Mouse (Mus musculus) midbrain, embryonic 15.5 days (tissue): Measurements from ENCODE around the gene Rnf215. TPM values are rescaled to one million over a fixed set of nuclear protein-coding genes. Genes with fewer than 3 reads are reported as not detected.
"Not testable (repeated sequence)": the region's sequence is repeated elsewhere in the genome, so short reads cannot be mapped to it uniquely, and the experiment has no call there.

Experiments
- ATAC-seq: fragments of 200-750 bp; cut with Nextera tagmentation; replicated peaks from 2 replicates; pipeline ENCODE4 v1.8.0; 2017; ENCODE audit warnings: moderate TSS enrichment
- H3K27ac ChIP-seq: fragments of 300-500 bp; sonication (generic); 2 replicates; pipeline ENCODE4 v1.5.1; 2015; ENCODE audit warnings: mild to moderate bottlenecking, inconsistent platforms
- H3K27me3 ChIP-seq: fragments of 300-500 bp; sonication (generic); replicated peaks from 2 replicates; pipeline ENCODE4 v1.6.1; 2015; ENCODE audit warnings: inconsistent platforms
- H3K36me3 ChIP-seq: fragments of 300-500 bp; sonication (generic); replicated peaks from 2 replicates; pipeline ENCODE4 v1.6.1; 2015; ENCODE audit warnings: inconsistent platforms
- H3K4me1 ChIP-seq: fragments of 300-500 bp; sonication (generic); 2 replicates; pipeline ENCODE4 v1.6.1; 2015; ENCODE audit warnings: inconsistent platforms
- H3K4me2 ChIP-seq: fragments of 300-500 bp; sonication (generic); 2 replicates; pipeline ENCODE4 v1.6.1; 2015; ENCODE audit warnings: inconsistent platforms, mild to moderate bottlenecking, moderate library complexity
- H3K4me3 ChIP-seq: fragments of 300-500 bp; sonication (generic); 2 replicates; pipeline ENCODE4 v1.5.1; 2015; ENCODE audit warnings: mild to moderate bottlenecking, inconsistent platforms
- H3K9ac ChIP-seq: fragments of 300-500 bp; sonication (generic); 2 replicates; pipeline ENCODE4 v1.6.1; 2015; ENCODE audit warnings: mild to moderate bottlenecking, inconsistent platforms
- H3K9me3 ChIP-seq: fragments of 300-500 bp; sonication (generic); 2 replicates; pipeline ENCODE4 v1.6.1; 2016; ENCODE audit warnings: inconsistent platforms
- WGBS: fragments of 180-500 bp; shearing (Covaris S2); methylation state at CpG from one replicate; pipeline ENCODE4 v1.1.7; 2015; ENCODE audit warnings: mixed read lengths; 5-methylcytosine and 5-hydroxymethylcytosine counted together
- polyA plus RNA-seq: library from polyadenylated mRNA; unstranded; fragments of >200 nt; fragmentation: Nextera tagmentation; extraction: Ambion mirVana; gene quantifications from 2 replicates; pipeline ENCODE4 v1.2.1, GENCODE M21; 2015

Rnf215 gene
- polyA plus RNA-seq, 1 experiment from 2014 or later: 55.4 TPM

GRCm38 (mm10) chr11:4098816-4099215 is 36.2 kb upstream of the Rnf215 start:
- no peak for ATAC-seq
- Histone ChIP-seq H3K27ac (no peak overlapping the region), H3K9ac (no peak overlapping the region), H3K27me3 (no peaks in the 10 kb centered on the region), H3K4me2 (no peak overlapping the region), H3K36me3 (peaks cover 4% of the 10 kb centered on the region; the same call in 1 of the 2 replicates), H3K4me1 (peaks cover 32% of the 10 kb centered on the region), H3K4me3 (no peak overlapping the region), H3K9me3 (no peaks in the 10 kb centered on the region)
- WGBS: 69% methylated on average over 7 of the region's 7 CpGs

- no peaks in the 10 kb centered on the region for H3K9me3 ChIP-seq
- no peaks in the 10 kb centered on the region for H3K27me3 ChIP-seq
- H3K4me1 ChIP-seq: peaks cover 29% of the 10 kb centered on the region
- peaks cover 4% of the 10 kb centered on the region; the same call in 1 of the 2 replicates for H3K36me3 ChIP-seq
- no peak overlapping the region for H3K4me2 ChIP-seq
- no peak overlapping the region for H3K9ac ChIP-seq
- 62% methylated on average over 3 of the region's 3 CpGs for WGBS
- H3K4me3 ChIP-seq: no peak overlapping the region
- no peak overlapping the region for H3K27ac ChIP-seq
- ATAC-seq: no peak
Observed at GRCm38 (mm10) chr11:4099447-4099846, 35.6 kb upstream of the Rnf215 start.

- no peaks in the 10 kb centered on the region for H3K27me3 ChIP-seq
- no peak overlapping the region for H3K4me2 ChIP-seq
- WGBS: 85% methylated on average over 5 of the region's 5 CpGs
- no peak overlapping the region for H3K4me3 ChIP-seq
- H3K36me3 ChIP-seq: peaks cover 4% of the 10 kb centered on the region; the same call in 1 of the 2 replicates
- H3K27ac ChIP-seq: no peak overlapping the region
- H3K9ac ChIP-seq: no peak overlapping the region
- H3K4me1 ChIP-seq: peaks cover 11% of the 10 kb centered on the region
- ATAC-seq: no peak
- H3K9me3 ChIP-seq: no peaks in the 10 kb centered on the region
Observed at GRCm38 (mm10) chr11:4101851-4102250, 33.2 kb upstream of the Rnf215 start.

DNA sequence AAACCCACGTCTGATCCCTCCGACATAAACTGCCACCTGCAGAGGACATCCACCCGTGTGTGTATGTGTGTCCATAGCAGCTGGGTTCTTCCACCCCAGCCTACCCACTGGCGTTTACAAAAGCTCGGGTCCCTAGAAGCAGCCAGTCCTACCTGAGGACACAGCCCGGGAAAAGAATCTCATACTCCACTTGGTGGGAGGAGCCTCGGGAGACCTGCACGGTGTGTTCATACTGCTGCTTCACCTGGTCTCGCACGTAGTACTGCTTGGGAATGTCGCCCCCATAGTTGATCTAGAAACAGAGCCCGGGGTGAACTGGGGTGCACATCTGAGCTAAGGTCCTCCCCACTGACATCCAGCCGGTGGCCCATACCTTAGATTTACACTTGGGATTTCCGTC is 31.5 kb upstream of the Rnf215 start:
- Histone ChIP-seq H3K36me3 (peaks cover 4% of the 10 kb centered on the region; the same call in 1 of the 2 replicates), H3K9me3 (no peaks in the 10 kb centered on the region), H3K27me3 (no peaks in the 10 kb centered on the region), H3K4me3 (no peak overlapping the region), H3K27ac (no peak overlapping the region), H3K4me2 (no peak overlapping the region), H3K4me1 (no peaks in the 10 kb centered on the region), H3K9ac (no peak overlapping the region)
- ATAC-seq: no peak
- 87% methylated on average over 14 of the region's 14 CpGs for WGBS

DNA sequence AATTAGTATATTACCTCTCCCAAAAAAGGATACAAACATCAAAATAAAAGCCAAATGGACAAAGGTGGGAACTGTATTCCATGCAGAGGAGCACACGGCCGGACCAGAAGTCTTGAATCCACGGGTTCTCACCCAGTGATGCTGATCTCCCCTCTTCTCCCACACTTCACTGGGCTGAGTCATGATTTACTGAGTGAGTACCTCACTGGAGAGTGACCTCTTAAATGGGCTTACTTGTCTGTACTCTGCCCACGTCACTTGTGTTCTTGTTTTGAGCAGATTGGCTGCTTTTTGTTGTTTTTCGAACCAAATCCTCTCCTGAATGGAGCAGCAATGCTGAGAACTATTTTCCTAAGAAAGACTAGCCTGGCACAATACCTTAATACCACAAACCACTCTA is 30.0 kb upstream of the Rnf215 start:
- Histone ChIP-seq H3K9ac (no peak overlapping the region), H3K4me1 (no peaks in the 10 kb centered on the region), H3K9me3 (no peaks in the 10 kb centered on the region), H3K27me3 (no peaks in the 10 kb centered on the region), H3K4me3 (no peak overlapping the region), H3K36me3 (peaks cover 4% of the 10 kb centered on the region; the same call in 1 of the 2 replicates), H3K4me2 (no peak overlapping the region), H3K27ac (no peak overlapping the region)
- ATAC-seq: no peak
- 85% methylated on average over 5 of the region's 5 CpGs for WGBS

GRCm38 (mm10) chr11:4105444-4105843 is 29.6 kb upstream of the Rnf215 start:
- no peak overlapping the region for H3K9ac ChIP-seq
- no peaks in the 10 kb centered on the region for H3K4me1 ChIP-seq
- H3K27ac ChIP-seq: no peak overlapping the region
- no peak overlapping the region for H3K4me3 ChIP-seq
- H3K4me2 ChIP-seq: no peak overlapping the region
- WGBS: 84% methylated on average over 6 of the region's 6 CpGs
- ATAC-seq: no peak
- no peaks in the 10 kb centered on the region for H3K9me3 ChIP-seq
- H3K36me3 ChIP-seq: peaks cover 4% of the 10 kb centered on the region; the same call in 1 of the 2 replicates
- H3K27me3 ChIP-seq: no peaks in the 10 kb centered on the region

DNA sequence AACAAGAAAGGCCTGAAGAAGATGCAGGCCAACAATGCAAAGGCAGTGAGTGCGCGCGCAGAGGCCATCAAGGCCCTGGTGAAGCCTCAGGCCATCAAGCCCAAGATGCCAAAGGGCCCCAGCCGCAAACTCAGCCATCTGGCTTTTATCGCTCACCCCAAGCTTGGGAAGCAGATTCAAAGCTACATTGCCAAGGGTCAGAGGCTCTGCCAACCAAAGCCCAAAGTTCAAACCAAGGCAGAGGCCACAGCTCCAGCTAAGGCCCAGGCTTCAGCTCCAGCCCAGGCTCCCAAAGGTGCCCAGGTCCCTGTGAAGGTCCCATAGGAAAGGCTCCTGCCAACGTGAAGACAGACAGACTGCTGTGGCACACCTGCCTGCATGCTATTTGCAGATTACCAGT is 27.1 kb upstream of the Rnf215 start:
- ATAC-seq, H3K4me2 ChIP-seq, H3K27me3 ChIP-seq, H3K9me3 ChIP-seq, H3K4me1 ChIP-seq, H3K4me3 ChIP-seq, H3K9ac ChIP-seq, H3K27ac ChIP-seq, H3K36me3 ChIP-seq: not testable (repeated sequence)
- 94% methylated on average over 6 of the region's 6 CpGs for WGBS

GRCm38 (mm10) chr11:4108691-4109090 is 26.3 kb upstream of the Rnf215 start:
- H3K9ac ChIP-seq: no peak overlapping the region
- no peaks in the 10 kb centered on the region for H3K4me1 ChIP-seq
- no peak overlapping the region for H3K27ac ChIP-seq
- H3K4me2 ChIP-seq: no peak overlapping the region
- no peaks in the 10 kb centered on the region for H3K27me3 ChIP-seq
- H3K36me3 ChIP-seq: no peaks in the 10 kb centered on the region
- 85% methylated on average over 7 of the region's 7 CpGs for WGBS
- ATAC-seq: no peak
- no peaks in the 10 kb centered on the region for H3K9me3 ChIP-seq
- H3K4me3 ChIP-seq: no peak overlapping the region

DNA sequence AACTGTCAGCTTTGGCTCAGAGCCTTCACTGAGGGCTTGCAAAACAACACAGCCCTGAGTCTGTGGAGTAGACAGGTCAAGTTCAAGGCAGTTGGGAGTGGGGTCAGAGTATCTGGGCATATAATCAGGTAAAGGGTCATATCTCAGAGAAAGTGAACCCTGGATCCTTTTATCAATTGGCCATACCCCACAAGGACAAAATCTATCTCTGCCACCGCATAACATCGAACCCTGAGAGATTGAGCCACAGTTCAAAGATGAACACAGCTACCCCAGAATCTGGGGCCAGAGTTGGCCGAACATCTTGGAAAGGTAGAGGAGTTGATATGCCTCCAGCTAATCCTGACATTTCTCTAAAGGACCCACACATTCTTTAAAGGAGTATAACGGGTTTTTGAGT is 23.0 kb upstream of the Rnf215 start:
- Histone ChIP-seq H3K4me2 (no peak overlapping the region), H3K9ac (no peak overlapping the region), H3K36me3 (no peaks in the 10 kb centered on the region), H3K9me3 (no peaks in the 10 kb centered on the region), H3K27me3 (no peaks in the 10 kb centered on the region), H3K4me1 (0 out of 2 replicates have a peak, but pooled peaks cover 8% of the 10 kb centered on the region), H3K27ac (no peak overlapping the region), H3K4me3 (no peak overlapping the region)
- WGBS: 89% methylated on average over 4 of the region's 4 CpGs
- ATAC-seq: no peak

DNA sequence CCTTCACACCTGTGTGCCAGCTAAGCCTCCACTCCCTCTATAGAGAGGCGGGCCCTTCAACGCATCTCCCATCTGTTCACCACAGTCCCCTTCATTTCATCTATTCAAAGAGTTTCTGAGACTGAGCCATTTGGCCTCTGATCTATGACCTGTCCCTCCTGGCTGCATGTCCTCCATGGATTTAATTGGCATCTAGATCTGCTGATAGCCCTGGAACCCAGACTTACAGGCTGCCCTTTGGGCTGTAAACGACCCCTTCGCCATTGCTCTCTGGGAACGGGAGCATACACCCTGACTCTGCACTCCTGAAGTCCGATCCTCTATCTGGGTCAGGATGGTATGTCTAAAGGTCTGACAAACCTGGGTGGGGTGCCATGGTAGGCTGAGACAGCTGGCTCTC is 22.1 kb upstream of the Rnf215 start:
- Histone ChIP-seq H3K9ac (no peak overlapping the region), H3K4me1 (peaks cover 16% of the 10 kb centered on the region; the same call in 1 of the 2 replicates), H3K4me2 (no peak overlapping the region), H3K27me3 (no peaks in the 10 kb centered on the region), H3K36me3 (no peaks in the 10 kb centered on the region), H3K27ac (no peak overlapping the region), H3K4me3 (no peak overlapping the region), H3K9me3 (no peaks in the 10 kb centered on the region)
- ATAC-seq: no peak
- WGBS: 90% methylated on average over 6 of the region's 6 CpGs

GRCm38 (mm10) chr11:4113496-4113895 is 21.5 kb upstream of the Rnf215 start:
- no peak for ATAC-seq
- H3K9ac ChIP-seq: no peak overlapping the region
- H3K27me3 ChIP-seq: no peaks in the 10 kb centered on the region
- H3K36me3 ChIP-seq: no peaks in the 10 kb centered on the region
- no peak overlapping the region for H3K27ac ChIP-seq
- peaks cover 22% of the 10 kb centered on the region; the same call in 1 of the 2 replicates for H3K4me1 ChIP-seq
- H3K4me3 ChIP-seq: no peak overlapping the region
- WGBS: 88% methylated on average over 4 of the region's 4 CpGs
- no peak overlapping the region for H3K4me2 ChIP-seq
- H3K9me3 ChIP-seq: no peaks in the 10 kb centered on the region

DNA sequence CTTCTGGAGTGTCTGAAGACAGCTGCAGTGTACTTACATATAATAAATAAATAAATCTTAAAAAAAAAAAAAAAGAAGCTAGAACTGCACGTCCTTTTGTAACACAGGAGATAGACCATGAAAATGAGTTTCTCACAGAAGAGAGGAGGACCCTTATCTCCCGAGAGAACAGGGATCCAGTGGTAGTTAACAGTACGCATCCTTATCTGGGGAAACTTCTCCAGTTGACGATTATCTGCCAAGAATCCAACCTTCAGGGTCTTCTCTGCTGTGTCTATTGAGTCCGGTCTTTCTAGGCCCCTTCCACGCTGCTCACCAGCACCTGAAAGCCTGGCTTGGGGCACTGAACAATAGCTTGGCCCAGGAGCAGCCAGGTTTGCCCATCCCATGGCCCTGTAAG is 21.0 kb upstream of the Rnf215 start:
- Histone ChIP-seq H3K4me1 (peaks cover 22% of the 10 kb centered on the region; the same call in 1 of the 2 replicates), H3K27me3 (no peaks in the 10 kb centered on the region), H3K4me3 (no peak overlapping the region), H3K9ac (no peak overlapping the region), H3K36me3 (no peaks in the 10 kb centered on the region), H3K4me2 (no peak overlapping the region), H3K9me3 (no peaks in the 10 kb centered on the region), H3K27ac (no peak overlapping the region)
- ATAC-seq: no peak
- 85% methylated on average over 6 of the region's 6 CpGs for whole genome bisulfite sequencing

DNA sequence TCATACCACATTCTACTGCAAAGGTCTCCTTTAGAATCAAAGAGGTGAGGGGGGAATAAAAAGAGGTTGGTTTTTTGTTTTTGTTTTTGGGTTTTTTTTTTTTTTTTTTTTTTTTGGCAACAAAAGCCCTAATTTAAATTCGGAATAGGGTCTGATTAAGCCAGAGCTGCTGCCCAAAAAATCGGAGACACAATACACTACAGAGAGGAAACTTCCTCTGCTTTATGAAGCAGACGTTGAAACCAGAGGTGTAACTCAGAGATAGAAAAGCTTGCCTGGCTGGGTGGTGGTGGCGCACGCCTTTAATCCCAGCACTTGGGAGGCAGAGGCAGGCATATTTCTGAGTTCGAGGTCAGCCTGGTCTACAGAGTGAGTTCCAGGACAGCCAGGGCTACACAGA is 20.5 kb upstream of the Rnf215 start:
- not testable (repeated sequence) for H3K27ac ChIP-seq, ATAC-seq, H3K4me2 ChIP-seq, H3K4me3 ChIP-seq, H3K36me3 ChIP-seq, H3K27me3 ChIP-seq, H3K9ac ChIP-seq, H3K9me3 ChIP-seq
- 76% methylated on average over 6 of the region's 6 CpGs for WGBS
- H3K4me1 ChIP-seq: peaks cover 22% of the 10 kb centered on the region; the same call in 1 of the 2 replicates
